In genomic region chr3:101391991-101392390, GRCm38 (mm10) we compare ENCODE assay signal across 29 mouse cellular contexts. TPM values are rescaled to one million over a fixed set of nuclear protein-coding genes. Genes with fewer than 3 reads are reported as not detected.
DNase-seq lines count a peak whose midpoint lies in the region; ATAC-seq and TF ChIP-seq lines count a peak whose summit lies in the region.
"Had no signal": no experiment of that assay in that cellular context is flagged by ENCODE, and none has a peak within 500 bp of the region (broad histone marks: within the 10 kb centered on the region; RNA-seq: fewer than 3 reads in every experiment).

No protein-coding gene starts in this region.

- H3K27me3 ChIP-seq in intestine, postnatal 0 days (replicated peaks; ENCODE audit: control insufficient read depth, insufficient read depth, low read length) = no peaks in the 10 kb centered on the region
- H3K27me3 ChIP-seq in intestine, embryonic 15.5 days (replicated peaks) = no peaks in the 10 kb centered on the region
- H3K27me3 ChIP-seq: heart, embryonic 13.5 days; liver, embryonic 15.5 days; lung, embryonic 15.5 days; neural tube, embryonic 12.5 days; Patski had no signal

- no peak overlapping the region for H3K9ac ChIP-seq in intestine, postnatal 0 days (ENCODE audit: low read depth, low read length)
- no peak overlapping the region for H3K9ac ChIP-seq in intestine, embryonic 15.5 days
- H3K9ac ChIP-seq: heart, embryonic 13.5 days; hindbrain, embryonic 14.5 days; liver, embryonic 15.5 days; lung, embryonic 15.5 days; neural tube, embryonic 12.5 days had no signal

- peak; percentile 92 for DNase-seq in kidney, adult 9 months
- no peak for DNase-seq in kidney, postnatal 4 days
- DNase-seq in kidney, postnatal 25 days = peak; percentile 47 to 64
- no peak for DNase-seq in layer of hippocampus, postnatal 10 days (ENCODE audit: low spot score in 2 of 2)
- DNase-seq in embryo, embryonic 10 days (ENCODE audit: low spot score) = no peak
- DNase-seq: adrenal gland, postnatal 10 days; cerebellum, adult 8-10 months; cerebellum, postnatal 36 days; embryo, embryonic 11 days; heart, postnatal 10 days; layer of hippocampus, adult 9-11 months; lung, postnatal 36 days; right cerebral cortex, postnatal 4 days; thymus, adult 2 months; thymus, postnatal 36 days had no signal

- no peak for TF ChIP-seq CTCF in intestine, postnatal 0 days (IDR thresholded peaks at IDR 0.05; ENCODE audit: low read depth)

- no peak overlapping the region for H3K4me2 ChIP-seq in intestine, postnatal 0 days (replicated peaks; ENCODE audit: low read depth)
- no peak overlapping the region for H3K4me2 ChIP-seq in intestine, embryonic 15.5 days (replicated peaks)
- H3K4me2 ChIP-seq: heart, embryonic 13.5 days; hindbrain, embryonic 14.5 days; liver, embryonic 15.5 days; lung, embryonic 15.5 days; midbrain, embryonic 11.5 days; neural tube, embryonic 12.5 days had no signal

- no peaks in the 10 kb centered on the region for H3K36me3 ChIP-seq in intestine, postnatal 0 days (ENCODE audit: control insufficient read depth, insufficient read depth)
- H3K36me3 ChIP-seq in intestine, embryonic 15.5 days = no peaks in the 10 kb centered on the region
- H3K36me3 ChIP-seq: heart, embryonic 13.5 days; liver, embryonic 15.5 days; lung, embryonic 15.5 days; neural tube, embryonic 12.5 days had no signal

- H3K4me3 ChIP-seq in intestine, postnatal 0 days (ENCODE audit: low read depth, low read length) = no peak overlapping the region
- no peak overlapping the region for H3K4me3 ChIP-seq in intestine, embryonic 15.5 days (replicated peaks)
- H3K4me3 ChIP-seq: erythroblast, embryonic 14.5 days; heart, embryonic 13.5 days; left cerebral cortex, adult 2 months; liver, embryonic 15.5 days; lung, embryonic 15.5 days; neural tube, embryonic 12.5 days had no signal

- peaks cover 22% of the 10 kb centered on the region for H3K4me1 ChIP-seq in intestine, postnatal 0 days (replicated peaks; ENCODE audit: control insufficient read depth, insufficient read depth, low read length)
- peaks cover 48% of the 10 kb centered on the region for H3K4me1 ChIP-seq in intestine, embryonic 15.5 days (replicated peaks)

- peak overlapping the region; percentile 81 for H3K27ac ChIP-seq in intestine, postnatal 0 days (ENCODE audit: low read depth, low read length)
- no peak overlapping the region for H3K27ac ChIP-seq in intestine, embryonic 15.5 days
- H3K27ac ChIP-seq: heart, embryonic 13.5 days; hindbrain, embryonic 14.5 days; left cerebral cortex, adult 2 months; liver, embryonic 15.5 days; lung, embryonic 15.5 days; neural tube, embryonic 12.5 days had no signal

- ATAC-seq in intestine, postnatal 0 days = peak; percentile 59
- no peak for ATAC-seq in intestine, embryonic 15.5 days
- ATAC-seq: forebrain, embryonic 16.5 days; midbrain, embryonic 16.5 days; Patski had no signal

- WGBS in intestine, postnatal 0 days = 62% methylated on average over 6 of the region's 6 CpGs
- WGBS in intestine, embryonic 15.5 days = 89% methylated on average over 6 of the region's 6 CpGs

- no peaks in the 10 kb centered on the region for H3K9me3 ChIP-seq in intestine, postnatal 0 days (ENCODE audit: control insufficient read depth)
- H3K9me3 ChIP-seq in intestine, embryonic 15.5 days = no peaks in the 10 kb centered on the region
- H3K9me3 ChIP-seq: heart, embryonic 13.5 days; liver, embryonic 15.5 days; lung, embryonic 15.5 days; neural tube, embryonic 12.5 days had no signal

RNA-seq across cellular contexts. Expression of gene Igsf3, which starts 15.1 kb away (rescaled TPM):
- 13.0 and 14.2 TPM in 2 replicates for polyA plus RNA-seq in intestine, postnatal 0 days (2015; fragmentation: Nextera tagmentation; extraction: Ambion mirVana)
- polyA plus RNA-seq in intestine, embryonic 15.5 days (2015; fragmentation: Nextera tagmentation; extraction: Ambion mirVana) = 21.3 and 22.4 TPM in 2 replicates
- total RNA-seq in layer of hippocampus, postnatal 10 days (2021) = 10 to 100 TPM; 57.3 to 57.7 TPM
- total RNA-seq: MEL had no signal

Comparison
In these comparisons a context has a peak if more than half of its experiments do, and no peak if none do; other contexts are left out.
1. DNase-seq: peak in kidney, adult 9 months (single experiment) and kidney, postnatal 25 days (2 of 2); none in kidney, postnatal 4 days (0 of 2), layer of hippocampus, postnatal 10 days (0 of 2) and embryo, embryonic 10 days (single experiment).